Mouse (Mus musculus): Measurements from ENCODE around the gene Pramel1. TPM values are rescaled to one million over a fixed set of nuclear protein-coding genes. Genes with fewer than 3 reads are reported as not detected.

The Pramel1 gene
- total and polyA plus RNA-seq, 3 experiments = not detected

GRCm38 (mm10) chr4:143379480-143379879, 14.7 kb upstream of the Pramel1 start:
- DNase-seq (ENCODE audit: extremely low read depth) = no peak
- dilution Hi-C loops (cut with MboI; ENCODE audit: extremely low pct_ligation_motif_present, extremely low pct_unique_long_range_greater_than_20kb, low sequenced_read_pairs) (no loop called here), in situ Hi-C loops (cut with MboI; ENCODE audit: low pct_ligation_motif_present, low pct_unique_long_range_greater_than_20kb, low sequenced_read_pairs) (no loop called here)
- TF ChIP-seq JUN (IDR thresholded peaks at IDR 0.05; ENCODE audit: insufficient read depth, low read depth, low read length) (no peak), MAX (IDR thresholded peaks at IDR 0.05; ENCODE audit: low read length) (no peak), BHLHE40 (IDR thresholded peaks at IDR 0.05; ENCODE audit: low read depth, low read length) (no peak), ZMIZ1 (IDR thresholded peaks at IDR 0.05; ENCODE audit: low read depth, low read length) (no peak), UBTF (IDR thresholded peaks at IDR 0.05; ENCODE audit: low read depth, low read length) (no peak), CHD2 (IDR thresholded peaks at IDR 0.05; ENCODE audit: low read length) (no peak), USF1 (IDR thresholded peaks at IDR 0.05; ENCODE audit: low read depth, low read length) (no peak), ELF1 (IDR thresholded peaks at IDR 0.05; ENCODE audit: low read depth, low read length) (no peak), IRF4 (IDR thresholded peaks at IDR 0.05; ENCODE audit: low read depth, low read length) (no peak), POLR2AphosphoS2 (IDR thresholded peaks at IDR 0.05; ENCODE audit: low read depth, low read length) (no peak), MAFK (IDR thresholded peaks at IDR 0.05; ENCODE audit: insufficient replicate concordance, low read length) (no peak), MYC (IDR thresholded peaks at IDR 0.05; ENCODE audit: low read depth, low read length) (no peak), ETS1 (conservative IDR thresholded peaks at IDR 0.05; ENCODE audit: low read depth, low read length) (no peak)
- H3K27me3 ChIP-seq (replicated peaks) = peaks cover 47% of the 10 kb centered on the region
- H3K4me2 ChIP-seq (ENCODE audit: insufficient read depth, low read depth, poor library complexity, severe bottlenecking) = no peak overlapping the region
- H3K9me3 ChIP-seq (replicated peaks; ENCODE audit: low read length) = no peaks in the 10 kb centered on the region
- no peak overlapping the region for H3K4me3 ChIP-seq (replicated peaks in 1 of 3; ENCODE audit: low read depth in 2 of 3, low read length in 2 of 3, poor library complexity in 1 of 3)
- no peaks in the 10 kb centered on the region for H3K79me2 ChIP-seq (replicated peaks; ENCODE audit: control insufficient read depth, extremely low read depth, insufficient read depth, poor library complexity, severe bottlenecking)
- no peaks in the 10 kb centered on the region for H3K4me1 ChIP-seq (ENCODE audit: control insufficient read depth in 1 of 2, insufficient read depth in 2 of 2)
- no peak overlapping the region for H3K27ac ChIP-seq (ENCODE audit: insufficient read depth, low read depth)
- no peaks in the 10 kb centered on the region for H3K36me3 ChIP-seq (replicated peaks in 1 of 2; ENCODE audit: control insufficient read depth in 1 of 2, insufficient read depth in 1 of 2, low read length in 1 of 2)
- H3K9ac ChIP-seq (ENCODE audit: insufficient read depth, low read depth) = no peak overlapping the region

GRCm38 (mm10) chr4:143379931-143380715, 14.1 kb upstream of the Pramel1 start:
- DNase-seq (ENCODE audit: extremely low read depth) = no peak
- Histone ChIP-seq H3K27ac (ENCODE audit: insufficient read depth, low read depth) (no peak overlapping the region), H3K9ac (ENCODE audit: insufficient read depth, low read depth) (no peak overlapping the region), H3K36me3 (replicated peaks in 1 of 2; ENCODE audit: control insufficient read depth in 1 of 2, insufficient read depth in 1 of 2, low read length in 1 of 2) (no peaks in the 10 kb centered on the region), H3K4me1 (ENCODE audit: control insufficient read depth in 1 of 2, insufficient read depth in 2 of 2) (no peaks in the 10 kb centered on the region), H3K4me3 (replicated peaks in 1 of 3; ENCODE audit: low read depth in 2 of 3, low read length in 2 of 3, poor library complexity in 1 of 3) (no peak overlapping the region), H3K4me2 (ENCODE audit: insufficient read depth, low read depth, poor library complexity, severe bottlenecking) (no peak overlapping the region), H3K27me3 (replicated peaks) (peaks cover 47% of the 10 kb centered on the region), H3K9me3 (replicated peaks; ENCODE audit: low read length) (no peaks in the 10 kb centered on the region), H3K79me2 (replicated peaks; ENCODE audit: control insufficient read depth, extremely low read depth, insufficient read depth, poor library complexity, severe bottlenecking) (no peaks in the 10 kb centered on the region)
- in situ Hi-C loops (cut with MboI; ENCODE audit: low pct_ligation_motif_present, low pct_unique_long_range_greater_than_20kb, low sequenced_read_pairs) = no loop called here
- dilution Hi-C loops (cut with MboI; ENCODE audit: extremely low pct_ligation_motif_present, extremely low pct_unique_long_range_greater_than_20kb, low sequenced_read_pairs) = no loop called here
- TF ChIP-seq CHD2 (IDR thresholded peaks at IDR 0.05; ENCODE audit: low read length) (no peak), EP300 (IDR thresholded peaks at IDR 0.05; ENCODE audit: low read length) (no peak), UBTF (IDR thresholded peaks at IDR 0.05; ENCODE audit: low read depth, low read length) (no peak), USF1 (IDR thresholded peaks at IDR 0.05; ENCODE audit: low read depth, low read length) (no peak), PAX5 (IDR thresholded peaks at IDR 0.05; ENCODE audit: low read length) (no peak), TBP (conservative IDR thresholded peaks at IDR 0.05; ENCODE audit: low read depth, low read length) (no peak), IRF4 (IDR thresholded peaks at IDR 0.05; ENCODE audit: low read depth, low read length) (no peak), NELFE (IDR thresholded peaks at IDR 0.05; ENCODE audit: low read depth, low read length) (no peak)
